Mouse (Mus musculus): Measurements from ENCODE around the gene Ubxn7.
A peak's percentile ranks its signal among the peaks of the same experiment; 100 is the strongest.
"Not testable (repeated sequence)": the region's sequence is repeated elsewhere in the genome, so short reads cannot be mapped to it uniquely, and the experiment has no call there.

Gene Ubxn7

DNA sequence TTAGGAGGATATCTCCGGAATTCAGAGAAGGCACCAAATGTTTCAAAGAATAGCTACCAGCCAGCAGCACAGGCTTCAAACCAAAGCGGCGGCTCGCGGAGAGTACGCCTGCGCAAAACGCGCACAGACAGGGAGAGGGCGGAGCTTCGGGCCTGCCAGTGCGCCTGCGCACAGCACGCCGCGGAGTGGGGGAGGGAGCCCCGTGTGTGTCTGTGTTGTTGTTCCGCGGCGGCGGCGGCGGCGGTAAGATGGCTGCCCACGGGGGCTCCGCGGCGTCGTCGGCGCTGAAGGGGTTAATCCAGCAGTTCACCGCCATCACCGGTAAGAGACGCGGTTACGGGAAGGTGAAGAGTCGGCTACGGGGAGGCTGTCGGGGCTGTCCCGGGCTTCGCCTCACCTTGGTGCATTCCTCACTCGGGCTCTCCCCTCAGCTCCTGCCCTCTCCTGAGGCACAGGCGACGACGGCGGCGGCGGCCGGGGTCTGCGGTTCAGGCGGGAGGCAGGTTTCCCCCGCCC, at the start of gene Ubxn7:
Gene Ubxn7, plus strand, starts transcription at position 218 of the 516 bp plus-strand sequence.
- peak; percentile 98 for DNase-seq

DNA sequence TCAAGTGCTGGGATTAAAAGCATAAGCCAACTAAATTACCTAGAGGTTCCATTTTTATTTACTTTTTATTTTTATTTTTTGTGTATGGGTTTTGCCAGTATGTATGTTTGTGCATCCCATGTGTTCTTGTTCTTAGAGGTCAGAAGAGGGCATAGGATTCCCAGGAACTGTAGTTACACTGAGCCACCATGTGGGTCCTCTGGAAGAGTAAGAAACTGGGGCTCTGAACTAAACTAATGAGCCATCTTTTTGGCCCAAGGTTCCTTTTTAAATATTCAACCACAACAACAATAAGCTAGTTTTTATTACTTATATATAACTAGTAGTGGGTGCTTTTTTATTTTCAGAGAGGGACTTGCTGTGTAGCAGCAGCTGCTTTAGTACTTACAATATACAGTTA, 49.4 kb upstream of the Ubxn7 start:
- DNase-seq: no peak

DNA sequence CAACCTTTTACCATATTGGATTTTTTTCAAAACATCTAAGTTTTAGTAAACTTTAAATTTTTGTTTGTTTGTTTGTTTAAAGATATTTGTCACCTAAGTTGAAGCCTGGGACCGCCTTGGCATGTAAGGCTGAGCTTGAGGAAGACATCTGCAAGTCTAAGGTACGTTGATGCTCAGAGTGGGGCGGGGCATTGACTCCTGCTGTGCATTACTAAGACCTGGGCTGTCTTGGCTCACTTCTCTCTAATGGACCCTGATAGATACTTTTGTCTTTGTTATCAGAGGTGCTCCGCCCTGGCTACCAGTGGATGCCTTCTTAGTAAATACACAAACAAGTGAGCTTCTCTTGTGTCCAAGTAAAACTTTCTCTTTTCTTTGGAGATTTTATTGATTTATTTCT, 40.2 kb upstream of the Ubxn7 start:
- DNase-seq: no peak

DNA sequence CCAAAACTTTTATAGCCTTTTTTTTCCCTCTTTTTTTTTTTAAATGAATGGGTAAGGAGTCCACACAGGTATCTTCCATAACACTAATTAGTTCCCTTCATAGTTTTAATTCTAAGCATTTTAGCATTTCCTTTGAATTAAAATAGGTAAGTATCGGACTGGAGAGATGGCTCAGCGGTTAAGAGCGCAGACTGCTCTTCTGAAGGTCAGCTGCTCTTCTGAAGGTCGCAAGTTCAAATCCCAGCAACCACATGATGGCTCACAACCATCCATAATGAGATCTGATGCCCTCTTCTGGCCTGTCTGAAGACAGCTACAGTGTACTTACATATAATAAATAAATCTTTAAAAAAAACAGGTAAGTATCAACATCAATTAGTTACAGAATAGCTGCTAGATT, 32.4 kb upstream of the Ubxn7 start:
- DNase-seq: not testable (repeated sequence)

DNA sequence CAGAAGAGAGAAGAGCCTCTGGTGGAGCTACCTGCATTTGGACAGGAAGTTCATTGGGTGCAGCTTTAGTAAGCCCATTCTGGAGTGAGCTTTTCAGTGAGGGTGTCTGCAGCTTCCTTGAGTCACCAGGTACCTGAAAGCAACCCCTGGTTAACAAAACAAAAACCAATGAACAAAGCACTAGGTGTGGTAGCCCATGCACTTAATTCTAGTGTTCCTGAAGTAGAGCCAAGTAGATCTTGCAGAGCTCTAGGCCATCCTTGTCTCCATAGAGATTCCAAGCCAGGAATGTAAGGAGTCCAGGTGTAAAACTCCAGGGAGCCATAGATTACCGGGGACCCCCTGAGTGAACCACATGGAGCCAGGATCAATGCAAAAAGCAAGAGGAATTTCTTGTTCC, 29.0 kb upstream of the Ubxn7 start:
- no peak for DNase-seq

DNA sequence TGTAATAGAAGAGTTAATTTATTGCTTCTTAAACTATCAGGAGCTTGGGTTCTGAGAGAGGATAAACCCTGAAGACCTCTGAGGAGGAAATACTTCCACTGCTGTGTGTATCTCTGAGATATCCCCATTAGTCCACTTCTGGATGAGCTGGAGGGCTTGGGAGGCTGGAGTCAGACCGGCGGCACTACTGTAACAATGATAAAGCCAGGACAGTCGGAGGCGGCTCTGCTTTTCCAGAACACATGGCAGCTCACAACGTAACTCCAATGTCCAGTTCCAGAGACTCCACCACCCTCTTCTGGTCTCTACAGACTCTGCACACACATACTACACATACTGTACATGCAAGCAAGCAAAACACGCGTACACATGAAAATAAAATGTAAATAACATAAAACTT, 28.2 kb upstream of the Ubxn7 start:
- DNase-seq: no peak

DNA sequence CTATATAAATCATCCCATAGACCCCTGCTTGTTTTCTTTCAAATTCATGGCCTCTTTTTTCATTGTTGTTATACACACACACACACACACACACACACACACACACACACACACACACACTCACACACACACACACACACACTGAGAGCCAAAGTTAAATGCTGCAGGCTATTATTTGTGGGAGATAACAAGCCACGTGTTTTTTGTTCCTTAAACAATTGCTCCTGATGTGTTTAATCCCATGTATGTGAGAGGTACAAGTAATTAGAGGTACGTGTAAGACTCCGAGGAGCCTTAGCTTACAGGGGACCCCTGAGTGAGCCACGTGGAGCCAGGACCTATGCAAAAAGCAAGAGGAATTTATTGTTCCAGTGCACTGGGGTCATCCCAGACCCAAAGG, 20.1 kb upstream of the Ubxn7 start:
- DNase-seq: no peak

DNA sequence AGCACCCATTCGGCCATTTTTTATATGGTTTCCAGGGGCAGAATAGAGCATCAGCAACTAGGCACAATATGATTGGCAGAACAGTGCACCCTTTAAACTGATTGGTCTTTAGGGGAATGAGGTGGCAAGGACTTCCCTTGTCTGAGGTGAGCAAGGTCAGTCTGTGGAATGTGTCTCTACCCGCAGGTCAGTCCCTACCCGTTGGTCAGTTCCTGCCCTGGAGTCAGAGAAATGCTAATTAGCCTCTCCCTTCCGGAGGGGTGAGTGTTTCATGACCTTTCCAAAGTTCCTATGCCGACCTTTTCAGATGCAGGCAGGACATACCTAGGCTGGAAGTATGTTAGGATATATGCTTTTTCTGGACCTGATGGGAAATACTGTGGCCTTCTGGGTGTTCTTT, 19.7 kb upstream of the Ubxn7 start:
- peak; percentile 30 for DNase-seq

DNA sequence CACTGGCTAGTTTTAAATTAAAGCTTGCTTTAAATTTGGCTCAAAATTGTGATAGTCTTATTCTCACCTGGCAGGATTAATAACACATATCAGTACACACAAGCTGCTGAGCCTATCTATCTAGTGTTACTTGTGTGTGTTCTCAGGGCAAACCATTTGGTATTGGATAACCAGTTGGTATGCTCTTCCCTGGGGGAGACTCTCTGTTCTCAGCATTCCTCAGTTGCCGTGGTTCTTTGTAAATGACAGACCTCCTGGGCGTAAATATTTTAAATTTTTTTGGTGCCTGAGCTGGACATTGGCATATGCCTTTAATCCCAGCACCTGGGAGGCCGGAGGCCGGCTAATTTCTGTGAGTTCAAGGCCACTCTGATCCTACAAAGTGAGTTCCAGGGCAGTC, 19.2 kb upstream of the Ubxn7 start:
- DNase-seq: no peak

DNA sequence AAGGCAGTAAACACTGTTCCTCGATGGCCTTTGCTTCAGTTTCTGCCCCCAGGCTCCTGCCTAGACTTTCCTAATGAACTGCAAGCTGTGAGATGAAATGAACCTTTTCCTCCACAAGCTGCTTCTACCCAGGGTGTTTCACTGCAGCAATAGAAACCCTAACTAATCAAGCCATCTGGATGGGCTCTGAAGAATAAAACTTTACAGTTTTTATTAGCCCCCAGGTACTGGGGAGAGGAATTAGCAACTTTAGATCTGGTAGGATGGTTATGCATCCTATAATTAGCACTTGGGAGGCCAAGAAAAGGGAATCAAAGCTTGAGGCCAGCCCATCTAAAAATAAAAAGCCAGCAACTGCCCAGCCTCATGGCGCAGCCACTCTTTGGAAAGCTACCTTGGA, 15.5 kb upstream of the Ubxn7 start:
- DNase-seq: no peak

DNA sequence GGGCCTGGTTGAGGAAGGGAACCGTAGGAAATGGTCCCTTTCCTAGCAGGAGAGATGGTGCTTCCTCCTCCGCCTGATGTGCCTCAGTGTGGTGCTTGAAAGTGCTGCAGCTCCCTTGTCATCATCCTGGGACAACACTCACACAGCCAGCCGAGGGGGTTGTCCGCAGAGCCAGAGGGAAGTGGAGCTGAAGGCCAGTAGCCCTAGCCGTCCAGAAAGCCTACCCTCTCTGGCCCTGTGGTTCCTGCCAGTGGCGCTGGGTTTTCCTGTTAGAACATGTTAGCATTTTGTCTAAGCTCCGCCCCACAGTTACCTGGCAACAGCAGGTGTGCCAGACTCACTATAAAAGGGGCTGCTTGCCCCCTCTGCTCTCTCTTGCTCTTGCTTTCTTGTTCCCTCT, 8.1 kb upstream of the Ubxn7 start:
- DNase-seq: no peak

DNA sequence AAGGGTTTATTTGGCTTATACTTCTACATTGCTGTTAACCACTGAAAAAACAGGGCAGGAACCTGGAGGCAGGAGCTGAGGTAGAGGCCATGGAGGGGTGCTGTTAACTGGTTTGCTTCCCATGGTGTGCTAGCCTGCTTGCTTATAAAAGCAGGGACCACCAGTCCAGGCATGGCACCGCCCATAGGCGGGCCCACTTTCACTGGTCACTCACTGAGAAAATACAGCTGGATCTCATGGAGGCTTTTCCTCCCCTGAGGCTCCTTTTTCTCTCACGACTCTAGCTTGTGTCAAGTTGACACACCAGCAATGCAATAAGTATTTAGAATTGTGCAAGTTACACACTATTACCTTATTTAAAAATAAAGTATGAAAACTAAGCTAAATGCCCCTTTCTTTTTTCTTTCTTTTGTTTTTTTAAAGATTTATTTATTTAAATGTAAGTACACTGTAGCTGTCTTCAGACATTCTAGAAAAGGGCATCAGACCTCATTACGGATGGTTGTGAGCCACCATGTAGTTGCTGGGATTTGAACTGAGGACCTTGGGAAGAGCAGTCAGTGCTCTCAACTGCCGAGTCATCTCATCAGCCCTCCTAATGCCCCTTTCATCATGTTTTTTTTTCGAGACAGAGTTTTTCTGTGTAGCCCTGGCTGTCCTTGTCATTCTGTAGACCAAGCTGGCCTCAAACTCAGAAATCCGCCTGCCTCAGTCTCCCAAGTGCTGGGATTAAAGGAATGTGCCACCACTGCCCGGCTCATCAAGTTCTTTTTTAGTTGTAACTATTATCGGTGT, 984 bp upstream of the Ubxn7 start:
- no peak for DNase-seq

DNA sequence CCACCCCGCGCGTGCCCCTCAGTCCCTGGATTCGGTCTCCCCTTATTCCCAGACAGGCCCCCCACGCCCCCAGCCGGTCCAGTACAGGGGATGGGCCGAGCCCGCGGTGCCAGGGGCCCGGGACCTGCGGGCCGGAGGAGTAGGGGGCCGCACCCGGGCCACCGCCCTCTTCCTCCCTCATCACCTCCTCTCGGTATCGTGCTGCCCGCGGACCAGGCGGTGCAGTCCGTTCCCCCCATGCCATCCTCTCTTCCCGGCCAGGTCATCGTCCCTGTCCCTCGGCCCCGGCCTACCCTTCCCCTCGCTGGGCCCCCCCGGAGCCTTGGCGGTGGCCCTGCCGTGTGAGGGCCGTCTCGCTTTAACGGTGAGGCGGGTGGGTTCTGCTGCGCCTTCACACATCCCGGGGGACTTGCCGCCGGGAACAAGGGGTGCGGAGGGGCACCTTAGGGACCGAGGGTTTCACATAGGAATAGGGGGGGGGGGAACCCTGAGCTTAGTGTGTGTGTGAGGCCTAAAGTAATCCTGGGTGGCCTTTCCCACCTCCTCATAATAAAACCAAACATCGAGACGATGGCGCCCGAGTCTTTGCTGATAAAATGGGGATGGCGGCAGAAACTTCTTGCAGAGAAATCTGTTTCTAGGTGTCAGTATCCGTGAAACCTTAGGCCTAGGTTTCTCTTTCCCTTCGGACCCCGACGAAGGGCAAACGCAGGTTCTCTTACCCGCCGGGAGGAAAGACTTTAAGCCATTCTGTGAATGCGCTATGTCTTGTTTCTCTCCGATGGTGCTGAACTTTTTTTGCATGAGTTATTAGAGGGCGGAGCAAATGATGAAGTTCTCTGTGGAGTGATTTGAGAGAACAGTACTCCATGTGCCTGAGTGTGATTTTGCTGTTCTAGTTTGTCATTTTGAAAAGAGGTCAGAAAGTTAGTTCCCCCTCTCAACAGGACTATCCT, 777 bp downstream of the Ubxn7 start:
- DNase-seq: peak; percentile 55

DNA sequence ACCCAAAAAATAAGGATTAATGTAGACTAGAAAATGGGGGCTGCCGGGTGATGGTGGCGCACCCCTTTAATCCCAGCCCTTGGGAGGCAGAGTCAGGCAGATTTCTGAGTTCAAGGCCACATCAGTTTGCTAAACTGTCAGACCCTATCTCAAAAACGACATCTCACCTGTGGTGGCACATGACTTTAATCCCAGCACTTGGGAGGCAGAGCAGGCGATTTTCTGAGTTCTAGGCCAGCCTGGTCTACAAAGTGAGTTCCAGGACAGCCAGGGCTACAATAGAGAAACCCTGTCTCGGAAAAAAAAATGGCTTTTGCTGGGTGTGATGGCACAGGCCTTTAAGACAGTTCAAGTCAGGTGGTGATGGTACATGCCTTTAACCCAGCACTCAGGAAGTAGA, 3.1 kb downstream of the Ubxn7 start:
- no peak for DNase-seq

DNA sequence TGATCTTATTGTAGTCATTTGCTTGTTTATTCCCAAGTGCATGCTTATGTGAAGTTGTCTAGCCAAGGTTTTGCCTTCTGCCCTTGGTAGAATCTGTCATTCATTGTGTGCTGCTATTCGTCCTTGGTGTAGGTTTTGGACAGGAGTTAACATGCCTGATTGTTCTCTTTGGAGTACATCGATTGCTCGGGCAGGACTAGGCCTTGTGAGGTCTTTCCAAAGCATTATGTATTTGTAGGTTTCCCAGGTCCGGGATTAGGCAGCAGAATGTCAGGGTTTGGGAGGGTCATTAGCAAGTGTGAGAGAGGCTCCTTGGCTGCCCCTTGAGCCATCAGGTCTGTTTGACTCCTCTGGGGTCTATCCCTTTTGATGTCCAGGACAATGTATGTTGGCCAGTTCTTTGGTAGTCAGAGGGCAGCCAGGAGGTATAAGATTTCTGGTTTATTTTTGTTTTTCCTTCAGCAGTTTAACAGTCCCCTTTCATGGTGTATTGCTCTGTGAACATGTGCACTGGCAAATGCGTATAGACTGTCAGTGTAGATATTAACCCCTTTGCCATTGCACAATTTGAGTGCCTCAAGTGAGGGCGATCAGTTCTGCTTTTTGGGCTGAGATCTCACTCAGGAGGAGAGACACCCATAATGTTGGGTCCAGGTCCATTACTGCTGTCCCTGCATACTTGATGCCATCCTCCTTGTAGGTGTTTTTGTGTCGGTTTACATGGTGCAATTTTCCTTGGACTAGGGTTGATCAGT, 4.1 kb downstream of the Ubxn7 start:
- no peak for DNase-seq

DNA sequence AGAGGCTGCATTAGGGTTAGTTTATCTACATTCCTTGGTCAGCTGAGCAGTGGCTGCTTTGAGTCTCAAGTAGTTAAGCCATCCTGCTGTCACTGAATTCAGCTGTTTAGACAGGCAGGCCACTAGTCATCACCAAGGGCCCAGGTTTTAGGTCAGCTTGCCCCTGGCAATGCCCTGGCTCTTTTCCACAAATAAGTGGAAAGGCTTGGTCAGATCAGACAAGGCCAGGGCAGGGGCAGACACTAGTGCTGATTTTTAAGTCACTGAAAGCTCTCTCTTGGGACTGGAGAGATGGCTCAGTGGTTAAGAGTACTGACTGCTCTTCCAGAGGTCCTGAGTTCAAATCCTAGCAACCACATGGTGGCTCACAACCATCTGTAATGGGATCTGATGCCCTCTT, 4.9 kb downstream of the Ubxn7 start:
- DNase-seq: no peak

DNA sequence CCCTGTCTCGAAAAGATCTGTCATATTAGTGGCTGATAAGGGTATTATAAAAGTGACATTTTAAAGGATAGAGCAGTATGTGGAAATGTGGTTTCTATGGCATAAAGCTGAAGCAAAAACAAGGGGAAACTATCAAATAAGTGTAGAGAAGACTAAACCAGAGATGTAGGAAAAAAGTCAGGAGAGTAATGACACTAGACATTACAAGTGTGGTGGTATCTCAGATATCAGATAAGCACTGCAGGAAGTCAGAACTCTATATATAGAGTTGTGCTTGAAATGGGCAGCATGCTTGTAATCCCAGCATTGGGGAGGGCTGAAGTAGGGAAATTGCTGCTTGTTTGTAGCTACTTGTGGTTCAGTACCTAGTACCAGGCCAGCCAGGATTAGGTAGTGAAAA, 8.4 kb downstream of the Ubxn7 start:
- DNase-seq: no peak

DNA sequence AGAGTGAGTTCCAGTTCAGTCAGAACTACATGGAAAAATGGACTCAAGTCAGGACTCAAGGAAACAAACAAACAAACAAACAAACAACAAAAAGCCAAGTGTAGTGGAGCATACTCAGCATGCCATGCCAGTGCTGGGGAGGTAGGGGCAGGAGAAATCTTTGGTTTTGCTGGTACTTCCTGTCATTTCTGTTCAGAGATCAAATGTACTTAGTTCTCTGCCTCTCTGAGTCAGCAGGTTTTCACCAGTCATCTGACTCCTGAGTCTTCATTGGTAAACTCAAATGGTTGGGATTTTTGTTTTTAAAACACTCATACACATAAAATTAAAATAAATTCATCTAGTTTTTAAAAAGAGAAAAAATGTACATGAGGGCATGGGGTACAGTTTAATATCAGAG, 13.5 kb downstream of the Ubxn7 start:
- no peak for DNase-seq

DNA sequence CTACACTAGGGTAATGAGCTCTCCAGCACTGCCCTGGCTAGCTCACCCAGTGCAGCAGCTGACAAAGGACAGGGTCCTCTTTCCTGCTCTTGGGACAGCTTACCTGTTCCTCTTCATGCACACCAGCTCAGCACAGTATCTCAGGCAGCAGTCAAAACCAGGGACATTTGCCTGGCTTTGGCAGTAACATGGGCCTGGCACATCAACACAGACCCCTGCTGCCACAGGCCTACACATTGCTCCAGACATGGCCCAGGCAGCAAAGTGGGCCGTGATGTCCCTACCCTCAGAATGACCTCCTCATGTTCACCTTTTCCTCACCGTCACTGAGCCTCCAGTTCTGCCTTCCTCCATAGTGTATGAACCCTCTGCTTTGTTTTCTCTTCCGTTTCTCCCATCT, 18.7 kb downstream of the Ubxn7 start:
- DNase-seq: no peak

DNA sequence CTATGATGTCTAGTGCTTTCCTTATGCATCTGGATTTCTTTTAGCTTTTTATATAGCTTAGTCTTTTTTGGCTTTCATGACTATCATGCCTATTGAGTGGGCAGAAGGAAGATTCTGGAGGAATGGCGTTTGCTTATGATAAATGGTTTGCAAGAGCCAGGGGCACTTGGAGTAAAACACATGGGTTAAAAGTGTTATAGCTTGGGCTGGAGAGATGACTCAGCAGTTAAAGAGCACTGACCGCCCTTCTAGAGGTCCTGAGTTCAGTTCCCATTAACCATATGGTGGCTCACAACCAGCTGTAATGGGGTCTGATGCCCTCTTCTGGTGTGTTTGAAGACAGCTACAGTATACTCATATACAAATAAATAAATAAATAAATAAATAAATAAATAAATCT, 31.5 kb downstream of the Ubxn7 start:
- no peak for DNase-seq

DNA sequence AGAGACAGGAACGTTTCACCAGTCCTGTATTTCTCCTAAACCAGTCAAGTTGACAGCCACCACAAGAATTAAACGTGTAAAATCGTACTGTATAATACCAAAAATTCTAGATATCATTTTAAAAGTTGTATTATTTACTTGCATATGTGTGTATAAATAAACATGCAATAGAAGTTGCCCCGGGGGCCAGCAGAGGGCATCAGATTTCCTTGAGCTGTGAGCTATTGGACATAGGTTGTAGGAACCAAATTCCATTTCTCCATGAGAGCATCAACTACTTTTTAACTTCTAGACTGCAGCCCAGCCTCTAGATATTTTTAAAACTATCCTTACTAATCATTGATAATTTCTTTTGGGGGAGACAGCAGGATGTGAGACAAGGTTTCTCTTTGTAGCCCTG, 39.3 kb downstream of the Ubxn7 start:
- DNase-seq: peak; percentile 57

DNA sequence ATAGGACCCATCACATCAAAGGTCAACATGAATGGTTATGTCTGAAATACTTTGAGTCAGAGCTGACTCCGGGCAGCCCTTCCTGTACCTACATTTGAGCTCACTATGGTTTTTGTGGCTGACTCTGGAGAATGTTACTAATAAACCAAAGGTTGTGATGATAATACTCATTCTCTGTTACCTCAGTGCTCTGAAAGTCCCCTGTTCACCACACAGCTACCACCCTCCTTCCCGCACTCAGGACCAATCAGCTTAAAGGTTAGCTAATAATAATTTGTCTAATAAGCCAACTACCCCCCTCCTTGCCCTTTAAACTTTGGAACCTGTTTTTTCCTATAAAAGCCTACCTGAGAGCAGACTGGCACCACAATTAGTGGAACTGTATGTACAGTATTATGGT, 47.5 kb downstream of the Ubxn7 start:
- DNase-seq: no peak

DNA sequence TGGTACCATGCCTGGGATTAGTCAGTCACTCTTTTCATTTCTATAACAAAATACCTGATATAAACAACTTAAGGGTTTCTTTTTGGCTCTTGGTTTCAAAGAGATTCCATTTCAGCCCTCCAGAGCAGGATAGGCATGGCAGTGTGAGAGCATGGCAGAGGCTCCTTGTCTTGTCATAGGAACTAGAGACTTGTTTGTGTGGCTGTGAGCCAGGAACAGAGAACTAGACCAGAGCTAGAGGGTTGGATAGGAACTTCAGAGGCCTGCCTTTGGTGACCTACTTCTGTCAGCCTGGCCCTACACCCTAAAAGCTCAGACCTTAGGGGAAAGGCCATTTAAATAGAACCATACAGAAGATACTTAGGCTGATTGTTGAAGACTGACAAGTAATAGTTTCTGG, 50.8 kb downstream of the Ubxn7 start:
- no peak for DNase-seq
